Mouse (Mus musculus) liver, adult 2 months (tissue): ENCODE results near the gene Efna4. TPM values are rescaled to one million over a fixed set of nuclear protein-coding genes. Genes with fewer than 3 reads are reported as not detected.

ENCODE experiments used
- DNase-seq: peaks from one replicate; pipeline ENCODE4 v3.0.0-alpha.2; 2011; ENCODE audit warnings: low read depth, low spot score; ENCODE audit errors: extremely low read depth
- H3K27ac ChIP-seq: fragments of 200-500 bp; replicated peaks from 2 replicates; pipeline ENCODE4 v1.5.1; 2012; ENCODE audit warnings: low read depth, mild to moderate bottlenecking, control low read depth, inconsistent platforms, low read length; ENCODE audit not compliant: insufficient read depth
- H3K27me3 ChIP-seq: fragments of 200-500 bp; 2 replicates; pipeline ENCODE4 v1.6.1; 2012; ENCODE audit warnings: mild to moderate bottlenecking, moderate library complexity, low read length, inconsistent platforms; ENCODE audit not compliant: control insufficient read depth, insufficient read depth
- H3K36me3 ChIP-seq: fragments of 200-500 bp; 2 replicates; pipeline ENCODE4 v1.6.1; 2012; ENCODE audit warnings: low read length, inconsistent platforms; ENCODE audit not compliant: control insufficient read depth, insufficient read depth
- H3K4me1 ChIP-seq: fragments of 200-500 bp; 2 replicates; pipeline ENCODE4 v1.6.1; 2011; ENCODE audit warnings: low read length; ENCODE audit not compliant: control insufficient read depth, insufficient read depth
- H3K4me3 ChIP-seq: fragments of 200-500 bp; 2 replicates; pipeline ENCODE4 v1.5.1; 2011; ENCODE audit warnings: low read depth, mild to moderate bottlenecking, control low read depth, low read length, moderate library complexity; ENCODE audit not compliant: insufficient read depth
- H3K79me2 ChIP-seq: fragments of 200-500 bp; 2 replicates; pipeline ENCODE4 v1.6.1; 2012; ENCODE audit warnings: inconsistent platforms, mild to moderate bottlenecking, low read length, moderate library complexity; ENCODE audit not compliant: control insufficient read depth, insufficient read depth
- H3K9ac ChIP-seq: fragments of 200-500 bp; 2 replicates; pipeline ENCODE4 v1.6.1; 2012; ENCODE audit warnings: low read depth, mild to moderate bottlenecking, control low read depth, inconsistent platforms, low read length
- CTCF ChIP-seq: fragments of 200-500 bp; IDR thresholded peaks from 2 replicates; pipeline ENCODE4 v1.5.1; 2011; ENCODE audit warnings: low read depth, low read length, control low read depth
- POLR2A ChIP-seq: fragments of 200-500 bp; IDR thresholded peaks from 2 replicates; pipeline ENCODE4 v1.6.1; 2011; ENCODE audit warnings: low read length, control low read depth; ENCODE audit not compliant: insufficient read depth; ENCODE audit errors: extremely low read depth
- WGBS: fragments of 180-500 bp; shearing (Covaris S2); methylation state at CpG from one replicate; pipeline ENCODE4 v1.1.7; 2018; 5-methylcytosine and 5-hydroxymethylcytosine counted together
- polyA plus RNA-seq: library from polyadenylated mRNA; depleted of rRNA; stranded (reverse); fragments of >200 nt; gene quantifications from 2 replicates; pipeline ENCODE4 v1.2.3, GENCODE M21; 2012
- total RNA-seq: library from RNA; depleted of rRNA; stranded (reverse); fragments of >200 nt; gene quantifications from 2 replicates; pipeline ENCODE4 v1.2.3, GENCODE M21; 2014

Efna4 gene
- total and polyA plus RNA-seq, 2 experiments = 0.06 TPM; not detected in 1

GRCm38 (mm10) chr3:89339416-89339815, 1.6 kb upstream of the Efna4 start:
- H3K4me3 ChIP-seq = no peak overlapping the region
- H3K79me2 ChIP-seq = no peaks in the 10 kb centered on the region
- peak; percentile 39 for DNase-seq
- 17% methylated on average over 8 of the region's 8 CpGs for WGBS
- H3K27ac ChIP-seq = no peak overlapping the region
- no peak overlapping the region for H3K9ac ChIP-seq
- 0 out of 2 replicates have a peak, but pooled peaks cover 2% of the 10 kb centered on the region for H3K27me3 ChIP-seq
- TF ChIP-seq POLR2A (no peak), CTCF (peak; percentile 90)
- peaks cover 5% of the 10 kb centered on the region; the same call in 1 of the 2 replicates for H3K4me1 ChIP-seq
- no peaks in the 10 kb centered on the region for H3K36me3 ChIP-seq

DNA sequence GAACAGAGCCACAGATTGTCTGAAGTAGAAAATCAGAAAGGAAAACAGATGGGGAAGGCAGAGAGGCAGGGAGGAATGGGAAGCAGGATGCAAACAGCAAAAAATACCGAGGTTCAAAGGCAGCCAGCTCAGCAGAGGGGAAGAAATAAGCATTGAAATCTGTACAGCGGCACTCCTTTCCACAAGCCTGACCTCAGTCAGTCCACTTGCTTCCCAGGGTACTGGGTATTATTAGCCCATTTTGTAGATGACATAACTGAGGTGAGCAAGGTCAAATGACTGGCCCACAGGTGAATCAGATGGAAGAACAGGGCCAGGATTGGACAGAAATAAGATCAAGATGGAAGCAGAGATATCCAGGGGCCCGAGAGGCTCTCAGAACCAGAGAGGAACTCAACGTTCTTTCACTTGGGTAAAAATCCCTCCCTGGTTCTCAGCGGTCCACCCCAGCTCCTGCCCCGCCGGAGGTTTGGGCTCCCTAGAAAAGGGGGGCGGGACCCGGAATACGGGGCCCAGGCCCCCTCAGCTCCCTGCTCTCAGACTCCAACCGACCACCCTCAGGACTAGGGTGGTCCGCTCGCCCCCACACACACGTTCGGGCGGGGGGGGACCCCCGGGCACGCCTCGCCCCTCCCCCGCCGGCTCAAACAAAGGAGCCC, 637 bp downstream of the Efna4 start:
- H3K27me3 ChIP-seq = 0 out of 2 replicates have a peak, but pooled peaks cover 2% of the 10 kb centered on the region
- 14% methylated on average over 20 of the region's 21 CpGs for WGBS
- H3K4me1 ChIP-seq = peaks cover 7% of the 10 kb centered on the region; the same call in 1 of the 2 replicates
- no peaks in the 10 kb centered on the region for H3K36me3 ChIP-seq
- TF ChIP-seq POLR2A (no peak), CTCF (no peak)
- H3K9ac ChIP-seq = peak overlapping the region; percentile 72; the same call in 1 of the 2 replicates
- H3K27ac ChIP-seq = no peak overlapping the region
- DNase-seq = no peak
- no peaks in the 10 kb centered on the region for H3K79me2 ChIP-seq
- H3K4me3 ChIP-seq = peak overlapping the region; percentile 66; the same call in 1 of the 2 replicates

DNA sequence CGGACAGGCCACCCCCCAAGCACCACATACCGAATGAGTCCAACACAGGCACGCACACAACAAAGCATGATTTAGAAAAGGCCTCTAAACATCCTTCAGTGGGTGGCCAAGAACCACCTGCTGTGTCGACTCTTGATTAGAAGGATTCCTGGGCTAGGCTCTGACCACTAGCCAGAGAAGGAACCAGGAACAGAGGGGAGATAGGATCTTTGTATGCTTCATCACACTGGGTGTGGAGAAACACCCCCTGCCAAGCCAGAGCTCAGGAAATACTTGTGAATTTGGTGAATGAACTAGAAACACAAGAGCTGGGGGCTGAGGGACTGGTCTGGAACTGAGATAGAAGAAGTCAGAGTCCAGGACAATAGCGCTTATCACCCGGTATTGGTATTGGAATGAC, 1.3 kb downstream of the Efna4 start:
- no peaks in the 10 kb centered on the region for H3K36me3 ChIP-seq
- no peak overlapping the region for H3K4me3 ChIP-seq
- peaks cover 7% of the 10 kb centered on the region; the same call in 1 of the 2 replicates for H3K4me1 ChIP-seq
- TF ChIP-seq CTCF (no peak), POLR2A (no peak)
- H3K79me2 ChIP-seq = no peaks in the 10 kb centered on the region
- H3K27ac ChIP-seq = no peak overlapping the region
- 0 out of 2 replicates have a peak, but pooled peaks cover 2% of the 10 kb centered on the region for H3K27me3 ChIP-seq
- DNase-seq = no peak
- WGBS = 82% methylated on average over 6 of the region's 6 CpGs
- no peak overlapping the region for H3K9ac ChIP-seq

DNA sequence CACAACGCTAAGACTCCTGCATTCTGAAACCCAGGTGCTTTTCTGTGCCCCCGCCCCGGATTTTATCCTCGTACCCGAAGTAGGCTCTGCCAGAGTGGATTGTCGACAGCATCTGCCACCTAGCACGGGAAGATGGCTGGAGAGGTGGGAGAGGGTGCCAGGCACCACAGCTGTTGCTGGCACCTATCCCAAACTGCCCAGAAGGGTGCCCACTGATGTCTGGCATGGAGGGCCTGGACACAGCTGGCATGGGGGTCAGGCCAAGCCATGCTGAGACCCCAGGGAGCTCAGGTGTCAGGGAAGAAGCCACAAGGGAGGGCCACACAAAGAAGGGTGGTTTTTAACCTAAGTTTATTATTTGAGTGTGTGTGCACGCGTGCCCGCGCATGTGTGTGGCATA, 4.8 kb downstream of the Efna4 start:
- H3K79me2 ChIP-seq = no peaks in the 10 kb centered on the region
- H3K36me3 ChIP-seq = no peaks in the 10 kb centered on the region
- no peak overlapping the region for H3K27ac ChIP-seq
- 78% methylated on average over 11 of the region's 11 CpGs for WGBS
- H3K9ac ChIP-seq = no peak overlapping the region
- no peak overlapping the region for H3K4me3 ChIP-seq
- TF ChIP-seq CTCF (no peak), POLR2A (no peak)
- H3K4me1 ChIP-seq = peaks cover 4% of the 10 kb centered on the region; the same call in 1 of the 2 replicates
- DNase-seq = no peak
- H3K27me3 ChIP-seq = 0 out of 2 replicates have a peak, but pooled peaks cover 2% of the 10 kb centered on the region

GRCm38 (mm10) chr3:89332476-89332875, 5.4 kb downstream of the Efna4 start:
- Histone ChIP-seq H3K27ac (no peak overlapping the region), H3K9ac (no peak overlapping the region), H3K36me3 (no peaks in the 10 kb centered on the region), H3K4me3 (no peak overlapping the region), H3K79me2 (no peaks in the 10 kb centered on the region), H3K27me3 (0 out of 2 replicates have a peak, but pooled peaks cover 2% of the 10 kb centered on the region), H3K4me1 (peaks cover 2% of the 10 kb centered on the region; the same call in 1 of the 2 replicates)
- WGBS = 22% methylated on average over 12 of the region's 12 CpGs
- TF ChIP-seq CTCF = no peak
- TF ChIP-seq POLR2A = no peak
- DNase-seq = no peak

DNA sequence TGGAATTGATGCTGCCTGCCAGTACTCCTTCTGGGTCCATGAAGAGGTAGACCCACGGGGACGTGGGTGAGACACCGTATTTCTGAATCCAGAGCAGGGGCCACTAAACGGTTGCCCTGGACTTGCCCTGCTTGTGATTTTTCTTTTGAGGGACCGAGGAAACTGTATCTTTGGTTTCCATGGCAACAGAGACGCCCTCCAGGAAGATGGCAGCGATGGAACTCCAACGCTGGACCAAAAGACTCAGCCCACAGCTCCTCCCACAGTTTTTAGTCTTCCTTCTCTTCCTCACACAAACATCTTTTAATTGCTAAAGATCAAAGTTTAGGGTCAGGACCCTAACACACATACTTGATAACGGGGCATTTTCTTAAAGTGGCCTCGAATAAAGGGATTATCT, 5.8 kb downstream of the Efna4 start:
- WGBS = 61% methylated on average over 10 of the region's 10 CpGs
- Histone ChIP-seq H3K27me3 (no peaks in the 10 kb centered on the region), H3K79me2 (no peaks in the 10 kb centered on the region), H3K27ac (no peak overlapping the region), H3K4me3 (no peak overlapping the region), H3K36me3 (no peaks in the 10 kb centered on the region), H3K9ac (no peak overlapping the region), H3K4me1 (peaks cover 2% of the 10 kb centered on the region; the same call in 1 of the 2 replicates)
- TF ChIP-seq CTCF (no peak), POLR2A (no peak)
- DNase-seq = no peak
